Comparison of ENCODE assay signal across 15 mouse cellular contexts in genomic region chr1:76880783-76881145, GRCm38 (mm10).
"Had no signal": no experiment of that assay in that cellular context is flagged by ENCODE, and none has a peak within 500 bp of the region (broad histone marks: within the 10 kb centered on the region; RNA-seq: fewer than 3 reads in every experiment).

No protein-coding gene starts in this region.

- H3K36me3 ChIP-seq: midbrain, embryonic 13.5 days; stomach, embryonic 15.5 days had no signal

- H3K27ac ChIP-seq: kidney, postnatal 0 days; left cerebral cortex, adult 2 months; liver, embryonic 14.5 days; macrophage; midbrain, embryonic 13.5 days; stomach, embryonic 15.5 days had no signal

- H3K4me1 ChIP-seq: midbrain, embryonic 13.5 days; stomach, embryonic 15.5 days had no signal

- H3K9ac ChIP-seq: liver, embryonic 14.5 days; liver, postnatal 0 days; lung, embryonic 14.5 days; midbrain, embryonic 13.5 days; stomach, embryonic 15.5 days had no signal

- H3K9me3 ChIP-seq: midbrain, embryonic 13.5 days; stomach, embryonic 15.5 days had no signal

- DNase-seq: kidney, adult 18-20 months; kidney, postnatal 25 days; layer of hippocampus, adult 9-11 months; layer of hippocampus, postnatal 36 days; liver, postnatal 0 days; right cerebral cortex, postnatal 4 days; thymus, postnatal 25 days had no signal

- H3K4me3 ChIP-seq: left cerebral cortex, adult 2 months; midbrain, embryonic 13.5 days; stomach, embryonic 15.5 days had no signal

- H3K4me2 ChIP-seq: lung, embryonic 14.5 days; midbrain, embryonic 13.5 days; stomach, embryonic 15.5 days had no signal

- H3K27me3 ChIP-seq: midbrain, embryonic 13.5 days; stomach, embryonic 15.5 days had no signal

- ATAC-seq: liver, postnatal 0 days; lung, postnatal 0 days; midbrain, embryonic 13.5 days had no signal
